ENCODE assay signal across 8 mouse cellular contexts in genomic region chr5:44165854-44166253, GRCm38 (mm10).
A peak's percentile ranks its signal among the peaks of the same experiment; 100 is the strongest.
DNase-seq lines count a peak whose midpoint lies in the region; ATAC-seq lines count a peak whose summit lies in the region.

No protein-coding gene starts in this region.

- DNase-seq in frontal cortex, postnatal 10 days (ENCODE audit: low spot score in 2 of 2) = no peak
- DNase-seq in 416B (ENCODE audit: low read depth) (peak; percentile 84), R1 (ENCODE audit: low read depth, low spot score) (peak; percentile 42)
- DNase-seq in lung, postnatal 25 days (ENCODE audit: low spot score) = peak; percentile 13
- DNase-seq in layer of hippocampus, adult 11-12 months (ENCODE audit: low spot score) = no peak
- DNase-seq in testis, postnatal 10 days (ENCODE audit: low spot score) = no peak

- peak; percentile 50 for ATAC-seq in frontal cortex, adult (ENCODE audit: low TSS enrichment)
- peak; percentile 58 to 67 for ATAC-seq in hematopoietic stem cell, adult 5-6 weeks (replicated peaks in 1 of 2; ENCODE audit: insufficient read depth in 1 of 2, low FRiP score in 2 of 2, low TSS enrichment in 1 of 2, low read depth in 1 of 2, poor library complexity in 2 of 2, severe bottlenecking in 2 of 2)

Comparison
In these comparisons a context has a peak if more than half of its experiments do, and no peak if none do; other contexts are left out.
1. DNase-seq: peak in 416B (single experiment), R1 (single experiment) and lung, postnatal 25 days (single experiment); none in frontal cortex, postnatal 10 days (0 of 2), layer of hippocampus, adult 11-12 months (single experiment) and testis, postnatal 10 days (single experiment).